Mouse (Mus musculus) layer of hippocampus, adult 9-11 months (tissue): Measurements from ENCODE around the gene Hyal6.

ENCODE experiments used
- DNase-seq: peaks from one replicate; pipeline ENCODE4 v3.0.0; 2022

Hyal6 gene

DNA sequence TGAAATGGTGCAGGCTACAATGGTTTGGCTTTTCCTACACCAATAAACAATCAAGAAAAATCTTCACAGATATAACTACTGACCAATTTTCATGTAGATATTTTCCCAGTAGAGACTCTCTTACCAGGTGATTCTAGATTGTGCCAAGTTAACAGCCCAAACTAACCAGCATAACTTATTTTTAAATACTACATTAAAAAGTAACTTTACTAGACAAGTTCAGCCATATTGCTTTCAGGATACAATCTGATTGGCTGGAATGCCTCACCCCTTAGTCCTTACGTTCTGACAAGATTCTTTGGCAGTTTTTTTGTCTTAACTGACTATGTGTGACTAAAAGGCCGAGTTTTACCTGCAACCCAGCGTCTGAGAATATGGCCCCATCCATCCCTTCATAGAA is at the start of gene Hyal6:
TSS of gene Hyal6 (plus strand) at position 301 of the 400 bp plus-strand sequence.
- no peak for DNase-seq

DNA sequence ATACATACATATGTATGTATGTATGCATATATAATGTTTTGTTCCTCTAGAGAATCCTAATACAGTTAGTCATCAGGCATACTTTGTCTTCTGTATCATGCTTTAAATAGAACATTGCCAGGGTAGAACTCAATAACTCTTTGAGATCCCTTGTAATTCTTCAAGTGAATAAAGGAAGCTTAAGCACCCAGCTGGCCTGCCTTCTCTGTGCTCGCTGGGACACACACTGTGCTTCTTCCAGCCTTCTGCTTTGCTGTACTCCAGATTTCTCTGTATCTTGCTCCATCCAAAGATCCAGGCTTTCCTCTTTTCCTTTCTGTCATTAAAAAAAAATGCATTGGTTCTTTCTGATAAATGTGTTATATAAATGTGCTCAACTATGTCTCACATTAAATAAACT is 45.2 kb upstream of the Hyal6 start:
- peak; percentile 57 for DNase-seq

DNA sequence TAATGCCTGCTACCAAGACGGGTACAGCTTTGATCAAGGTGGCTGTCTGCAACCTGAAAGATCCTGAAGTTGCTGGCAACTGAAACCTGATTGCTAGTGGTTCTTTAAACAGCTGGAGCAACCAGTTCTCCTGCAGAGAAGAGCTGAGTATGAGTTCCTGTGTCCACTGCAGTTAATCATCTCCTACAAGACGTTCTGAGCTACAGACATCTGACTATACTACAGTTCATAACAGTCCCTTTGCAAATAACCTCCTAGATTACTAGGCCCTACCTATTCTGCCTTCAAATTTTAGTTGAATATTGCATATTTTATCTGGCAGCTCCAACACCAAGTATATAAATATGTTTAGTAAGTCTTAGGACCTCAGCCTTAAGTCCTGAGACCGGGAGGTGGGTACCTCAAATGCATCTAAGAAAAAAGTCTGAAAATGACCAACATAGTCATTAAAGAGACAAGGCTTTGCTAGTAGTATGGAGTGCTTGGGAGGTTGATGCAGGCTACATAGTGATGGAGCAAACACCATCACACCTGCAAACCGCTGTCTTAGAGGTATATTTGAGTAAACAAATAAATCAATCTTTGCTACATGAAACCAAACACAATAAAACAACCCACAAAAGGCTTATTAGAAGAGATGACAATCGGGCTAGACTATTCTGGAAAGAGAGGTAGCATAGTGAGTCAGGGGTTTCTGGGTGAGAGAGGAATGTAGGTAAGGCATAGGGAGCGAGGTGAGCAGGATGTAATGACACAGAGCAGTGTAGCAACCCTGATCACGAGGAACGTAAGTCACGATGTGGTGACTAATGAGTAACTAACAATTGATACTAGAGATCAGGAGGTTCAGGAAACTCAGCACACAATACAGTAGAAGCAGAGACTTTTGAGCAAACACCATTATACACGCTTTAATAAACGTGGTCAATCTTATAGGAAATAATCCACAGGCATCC is 38.3 kb upstream of the Hyal6 start:
- no peak for DNase-seq

DNA sequence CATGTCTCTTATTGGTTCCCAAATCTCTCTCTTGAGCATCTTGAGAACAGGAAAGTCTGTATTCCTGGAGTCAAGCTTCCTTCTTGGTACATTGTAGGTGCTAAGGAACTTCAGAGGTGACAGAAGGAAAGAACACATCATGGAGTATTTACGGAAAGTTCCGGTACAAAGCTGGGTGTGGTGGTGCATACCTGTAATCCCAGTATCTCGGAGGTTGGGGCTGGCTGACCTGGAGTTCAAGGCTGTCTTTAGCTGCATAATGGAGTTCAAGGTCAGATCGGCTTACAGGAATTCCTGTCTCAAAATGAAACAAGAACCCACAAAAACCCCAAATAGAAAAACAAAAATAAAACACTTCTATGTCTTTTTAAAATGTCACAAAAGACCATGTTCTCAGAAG is 36.9 kb upstream of the Hyal6 start:
- DNase-seq, result no peak

DNA sequence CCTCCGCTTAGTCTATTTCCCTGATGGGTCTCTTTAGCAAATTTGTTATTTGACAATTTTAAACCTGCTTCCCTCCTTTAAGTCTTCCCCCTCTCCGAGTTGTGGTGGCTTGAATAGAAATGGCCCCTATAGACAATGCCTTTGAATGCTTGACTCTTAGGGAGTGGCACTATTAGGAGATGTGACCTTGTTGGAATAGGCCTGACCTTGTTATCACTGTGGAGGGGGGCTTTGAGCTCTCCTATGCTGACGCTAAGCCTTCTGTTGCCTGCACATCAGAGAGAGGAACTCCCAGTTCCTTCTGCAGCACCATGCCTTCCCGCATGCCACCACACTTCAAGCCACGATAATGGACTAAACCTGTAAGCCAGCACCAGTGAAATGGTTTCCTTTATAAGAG is 35.8 kb upstream of the Hyal6 start:
- DNase-seq, result no peak

DNA sequence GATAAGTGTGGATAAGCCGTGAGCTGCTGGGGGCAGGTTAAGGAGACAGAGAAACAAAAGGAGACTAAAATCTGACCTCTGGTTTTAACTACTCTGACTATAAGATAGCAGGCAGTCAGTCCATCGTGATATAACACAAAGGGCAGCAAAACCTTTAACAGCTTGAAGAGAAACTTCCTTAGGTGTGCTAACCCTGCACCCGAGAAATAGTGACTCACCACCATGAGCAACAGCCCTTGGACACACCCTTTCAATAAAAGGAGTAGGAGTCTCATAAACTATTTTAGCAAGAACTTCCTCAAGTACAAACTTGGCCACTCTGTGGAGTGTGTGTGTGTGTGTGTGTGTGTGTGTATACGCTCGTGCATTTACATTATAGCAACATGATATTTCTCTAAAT is 26.0 kb upstream of the Hyal6 start:
- DNase-seq, result no peak

DNA sequence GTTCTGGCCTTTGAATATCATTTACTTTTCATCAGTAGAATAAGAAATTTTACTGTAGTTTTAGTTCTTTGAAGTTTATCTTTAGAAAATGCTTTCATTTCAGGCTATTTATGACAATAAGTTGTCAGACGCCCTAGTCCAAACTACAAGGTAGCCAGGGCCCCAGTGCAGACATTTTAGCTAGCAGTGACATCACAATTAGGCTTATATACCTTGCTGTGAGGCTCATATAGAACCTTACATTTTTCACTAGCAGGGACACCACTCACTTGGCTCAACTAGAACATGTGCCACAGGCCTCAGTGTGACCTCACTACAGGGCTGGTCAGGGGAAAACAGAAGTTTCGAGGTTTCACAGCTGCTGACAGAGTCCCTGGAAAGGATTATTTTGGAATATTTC is 25.5 kb upstream of the Hyal6 start:
- DNase-seq, result no peak

DNA sequence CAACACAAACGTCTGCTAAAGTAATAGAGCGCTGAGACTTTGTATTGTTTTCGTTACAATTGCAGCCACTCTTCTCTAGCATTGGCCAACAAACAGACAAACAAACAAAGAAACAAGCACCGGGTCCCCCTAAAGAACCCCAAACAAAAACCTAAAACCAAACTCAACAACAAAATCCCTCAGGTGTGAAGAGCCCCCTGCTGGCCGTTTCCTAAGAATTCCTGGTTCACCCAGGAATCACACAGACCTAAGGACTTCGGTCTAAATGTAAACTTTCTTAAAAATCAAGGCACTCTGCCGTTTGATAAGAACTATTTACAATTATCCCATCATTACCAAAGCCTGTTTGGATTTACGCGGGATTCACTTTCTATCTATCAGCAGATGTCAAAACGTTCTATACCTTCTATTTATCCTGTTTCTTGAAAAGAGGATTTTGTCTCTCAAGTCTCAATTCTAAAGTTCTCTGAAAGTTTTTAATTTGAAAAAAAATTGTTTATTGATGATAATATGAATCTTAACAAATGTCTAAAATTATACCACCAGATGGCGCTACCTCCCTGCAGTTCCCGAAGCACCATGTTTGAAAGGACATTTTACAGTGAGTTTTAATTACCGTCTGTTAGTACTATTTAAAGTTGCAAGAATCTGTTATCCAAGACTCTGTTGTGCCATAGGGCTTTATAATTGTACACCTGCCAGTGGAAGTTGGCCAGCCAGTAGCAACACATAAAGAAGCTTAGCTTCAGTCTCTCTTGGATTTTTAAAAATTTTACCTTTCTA is 11.5 kb upstream of the Hyal6 start:
- peak; percentile 41 for DNase-seq

DNA sequence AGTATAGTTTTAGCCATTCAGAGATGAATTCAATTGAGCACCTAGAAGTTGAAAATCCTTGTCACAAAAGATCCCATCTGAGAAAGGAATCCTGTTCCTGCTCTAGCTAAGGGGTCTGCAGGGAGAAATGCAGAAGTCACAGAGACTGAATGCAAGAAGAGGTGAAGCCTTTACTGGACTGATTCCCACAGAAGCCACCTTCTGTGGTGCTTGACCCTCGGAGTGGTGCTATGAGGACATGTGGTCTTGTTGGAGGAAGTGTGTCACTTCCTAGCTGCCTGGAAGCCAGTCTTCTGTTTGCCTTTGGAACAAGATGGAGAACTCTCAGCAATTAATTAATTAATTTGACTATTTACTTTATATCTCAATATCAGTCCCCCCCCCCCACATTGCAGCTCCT is 4.9 kb upstream of the Hyal6 start:
- no peak for DNase-seq

DNA sequence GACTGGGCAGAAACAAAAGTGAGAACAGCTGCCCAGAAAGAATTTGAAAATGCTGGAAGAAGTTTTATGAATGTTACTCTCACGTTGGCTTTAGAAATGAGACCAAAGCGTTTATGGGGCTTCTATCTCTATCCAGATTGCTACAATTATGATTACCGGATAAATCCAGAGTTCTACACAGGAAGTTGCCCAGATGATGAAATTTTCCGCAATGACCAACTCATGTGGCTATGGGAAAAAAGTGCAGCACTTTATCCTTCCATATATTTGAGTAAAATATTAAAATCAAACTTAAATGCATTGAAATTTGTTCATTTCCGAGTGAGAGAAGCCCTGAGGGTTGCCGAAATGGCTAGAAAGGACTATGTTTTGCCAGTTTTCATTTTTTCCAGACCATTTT is 1.5 kb downstream of the Hyal6 start:
- no peak for DNase-seq

DNA sequence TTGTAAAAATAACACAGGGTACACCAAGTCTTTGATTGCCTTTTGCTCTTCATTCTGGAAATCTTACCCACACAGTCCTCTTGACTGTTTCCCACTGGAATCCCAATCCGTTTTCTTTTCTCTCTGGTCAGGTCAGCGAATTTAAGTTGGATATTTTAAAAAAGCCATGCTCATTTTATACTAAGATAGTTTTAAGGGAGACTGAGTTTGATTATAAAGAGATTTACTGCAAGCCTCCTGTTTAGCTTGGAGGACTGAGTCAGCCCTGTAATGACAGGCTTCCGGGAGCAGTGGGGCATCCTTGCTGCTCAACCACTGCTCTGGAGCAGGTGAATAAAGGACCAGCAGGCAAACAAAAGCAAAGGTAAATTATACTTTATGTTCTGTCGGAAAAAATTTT is 15.0 kb downstream of the Hyal6 start, which contains the start of gene Hyal4:
TSS of gene Hyal4 (plus strand) at position 301 of the 400 bp plus-strand sequence.
- DNase-seq, result no peak

DNA sequence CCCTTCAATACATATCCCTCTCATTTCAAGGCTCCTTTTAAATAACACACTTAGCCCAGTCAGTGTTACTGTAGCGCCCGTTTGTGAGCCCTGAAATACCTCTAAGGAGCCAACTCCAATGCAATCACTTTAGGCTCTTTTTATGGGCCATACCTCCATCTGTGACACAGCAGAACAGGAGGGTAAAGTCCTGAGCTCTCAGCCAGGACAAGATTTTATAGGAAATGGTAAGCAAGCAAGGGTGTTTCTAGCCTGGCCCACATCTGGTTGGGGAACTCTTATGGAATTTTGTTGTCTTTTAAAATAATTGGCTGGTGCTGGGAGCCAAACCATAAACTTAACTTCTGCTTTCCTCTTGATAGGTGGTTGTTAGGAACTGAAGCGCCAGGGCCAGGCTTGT is 26.2 kb downstream of the Hyal6 start:
- no peak for DNase-seq

DNA sequence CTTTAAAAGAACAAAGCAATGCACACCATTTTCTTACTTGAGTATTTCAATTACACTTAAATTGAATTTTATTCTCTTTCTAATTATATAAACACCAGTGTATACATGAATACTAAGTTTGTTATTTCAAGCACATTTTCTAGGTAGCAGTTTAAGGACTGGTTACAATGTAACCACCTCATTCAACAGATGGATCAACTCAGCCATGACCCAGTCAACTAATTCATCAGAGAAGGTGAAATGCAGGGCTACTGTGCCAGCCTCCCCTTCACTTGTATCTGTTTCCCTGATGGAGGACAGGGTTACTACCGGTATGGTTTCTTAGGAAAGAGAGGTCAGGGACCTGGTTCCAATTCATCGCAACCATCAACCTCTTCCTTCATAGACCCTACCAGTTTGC is 33.2 kb downstream of the Hyal6 start:
- DNase-seq, result no peak

DNA sequence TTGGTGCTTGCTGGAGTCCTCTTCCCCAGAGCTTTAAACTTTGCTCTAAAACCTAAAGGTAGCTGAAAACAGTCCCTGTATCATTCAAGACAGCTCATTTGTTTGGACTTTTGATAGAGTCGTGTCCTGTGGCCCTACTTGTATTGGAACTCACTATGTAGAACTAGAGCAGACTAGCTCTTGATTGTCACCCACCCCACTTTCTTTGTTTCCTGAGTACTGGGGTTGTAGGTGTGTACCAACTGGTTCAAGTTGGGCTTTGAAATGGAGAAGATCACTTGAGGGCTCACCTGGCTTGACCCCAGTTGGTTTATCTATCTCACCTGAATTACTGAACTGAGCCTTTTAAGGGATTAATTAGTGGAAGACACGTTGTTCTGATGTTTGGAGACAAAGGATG is 46.1 kb downstream of the Hyal6 start:
- DNase-seq, result no peak

DNA sequence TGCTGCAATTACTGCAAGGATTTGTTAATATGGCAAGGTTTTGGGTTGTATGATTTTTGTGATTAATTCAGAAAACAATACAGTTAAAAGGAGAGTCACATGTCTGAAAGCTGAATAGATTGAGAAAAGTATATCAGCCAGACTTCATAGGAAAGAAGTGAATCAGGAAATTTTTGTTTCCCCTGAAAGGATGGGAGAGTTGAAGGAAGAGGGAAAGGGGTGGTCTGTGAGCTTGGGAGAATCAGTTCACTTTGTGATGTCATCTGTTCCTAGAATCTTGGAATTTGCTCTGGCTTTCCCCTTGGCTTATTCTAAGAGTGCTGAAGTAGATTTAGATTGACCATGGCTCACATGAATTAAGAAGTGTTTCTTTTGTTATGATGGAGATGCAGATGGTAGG is 57.8 kb downstream of the Hyal6 start, which contains the start of gene Spam1:
TSS of gene Spam1 (plus strand) at position 301 of the 400 bp plus-strand sequence.
- DNase-seq, result no peak
